Mouse (Mus musculus): ENCODE data around the gene Serpinb3a. TPM values are rescaled to one million over a fixed set of nuclear protein-coding genes. Genes with fewer than 3 reads are reported as not detected.

The Serpinb3a gene
- polyA plus RNA-seq, 1 experiment from 2014 or later = not detected

- Histone ChIP-seq H3K27me3 (ENCODE audit: control insufficient read depth, insufficient read depth, low read length) (no peaks in the 10 kb centered on the region), H3K27ac (ENCODE audit: low read depth, low read length) (no peak overlapping the region), H3K4me3 (ENCODE audit: low read depth, low read length) (no peak overlapping the region), H3K4me1 (ENCODE audit: control insufficient read depth, insufficient read depth, low read length) (no peaks in the 10 kb centered on the region), H3K4me2 (ENCODE audit: low read depth, low read length) (no peak overlapping the region), H3K9ac (replicated peaks; ENCODE audit: low read depth, low read length) (no peak overlapping the region), H3K9me3 (ENCODE audit: control insufficient read depth, low read length) (no peaks in the 10 kb centered on the region), H3K36me3 (ENCODE audit: control insufficient read depth, insufficient read depth, low read length) (no peaks in the 10 kb centered on the region)
- no peak for ATAC-seq (ENCODE audit: low read depth)
- WGBS = 84% methylated on average over 13 of the region's 13 CpGs
Observed at GRCm38 (mm10) chr1:107000424-107000823, 51.7 kb downstream of the Serpinb3a start.

Other genes starting within 250 kb of the Serpinb3a start
- gene Serpinb5, start 191.1 kb downstream of the Serpinb3a start, polyA plus RNA-seq (2014; fragmentation: Nextera tagmentation; extraction: Ambion mirVana) = not detected in 2 replicates
- 0.24 TPM in 1 of 2 replicates, not detected in the other for gene Serpinb12, start 117.9 kb downstream of the Serpinb3a start, polyA plus RNA-seq (2014; fragmentation: Nextera tagmentation; extraction: Ambion mirVana)
- gene Serpinb13, start 71.3 kb downstream of the Serpinb3a start, polyA plus RNA-seq (2014; fragmentation: Nextera tagmentation; extraction: Ambion mirVana) = not detected in 2 replicates
- not detected in 2 replicates for gene Serpinb3d, start 31.2 kb upstream of the Serpinb3a start, polyA plus RNA-seq (2014; fragmentation: Nextera tagmentation; extraction: Ambion mirVana)
- not detected in 2 replicates for gene Serpinb3b, start 226.1 kb upstream of the Serpinb3a start, polyA plus RNA-seq (2014; fragmentation: Nextera tagmentation; extraction: Ambion mirVana)
- gene Serpinb3c, start 226.1 kb upstream of the Serpinb3a start, polyA plus RNA-seq (2014; fragmentation: Nextera tagmentation; extraction: Ambion mirVana) = not detected in 2 replicates

All from neural tube, embryonic 14.5 days (tissue).